Mouse (Mus musculus) left cerebral cortex, postnatal 10 days (tissue): ENCODE measurements around the gene Sugp1. TPM values are rescaled to one million over a fixed set of nuclear protein-coding genes. Genes with fewer than 3 reads are reported as not detected.

Experiments used
- DNase-seq, 2 experiments: peaks; one replicate each; pipeline ENCODE4 v3.0.0; 2021 to 2022; ENCODE audit warnings: low spot score in 2 of 2, mixed read lengths in 1 of 2; ENCODE audit errors: extremely low spot score in 1 of 2
- intact Hi-C: fragments of 180-260 bp; cut with DNase I; formaldehyde crosslinking; loops from one replicate; pipeline ENCODE4 v1.15.1; 2025
- microRNA-seq: library from miRNA; unstranded; fragments of <30 nt; microRNA quantifications from one replicate; pipeline ENCODE4 v1.2.0, GENCODE M21; 2022
- total RNA-seq, 2 experiments: library from RNA; stranded (reverse); gene quantifications; 2 replicates each; pipeline ENCODE4 v1.2.3; 2021

The Sugp1 gene
- total RNA-seq, 2 experiments from 2014 or later = 51.6 to 56.7 TPM

- peak in 1 of 2 experiments; percentile 26 for DNase-seq
- intact Hi-C loops = loop anchor here (5.0 kb wide), 1 partner anchor 78 kb away; no protein-coding TSS in a partner anchor
These were observed 46.8 kb downstream of the Sugp1 start for GRCm38 (mm10) chr8:70089296-70089960.

GRCm38 (mm10) chr8:70092786-70093185, 50.2 kb downstream of the Sugp1 start:
- no peak for DNase-seq
- intact Hi-C loops = no loop called here

GRCm38 (mm10) chr8:70099276-70099675, 56.7 kb downstream of the Sugp1 start:
- intact Hi-C loops = no loop called here

GRCm38 (mm10) chr8:70100241-70100640, 57.6 kb downstream of the Sugp1 start:
- peak in 1 of 2 experiments; percentile 28 for DNase-seq
- intact Hi-C loops = no loop called here

More at GRCm38 (mm10) chr8:70099276-70099675, 56.7 kb downstream of the Sugp1 start:
- peak in 1 of 2 experiments; percentile 28 for DNase-seq

- intact Hi-C loops = no loop called here
- peak in 1 of 2 experiments; percentile 52 for DNase-seq
These were observed 61.9 kb downstream of the Sugp1 start for GRCm38 (mm10) chr8:70104506-70104905.

- intact Hi-C loops = no loop called here
- DNase-seq = no peak
These were observed 62.3 kb downstream of the Sugp1 start for GRCm38 (mm10) chr8:70104922-70105321.

GRCm38 (mm10) chr8:70110451-70110850, 67.8 kb downstream of the Sugp1 start:
- intact Hi-C loops = no loop called here
- no peak for DNase-seq

GRCm38 (mm10) chr8:70111192-70111795, 68.7 kb downstream of the Sugp1 start:
- DNase-seq = no peak
- intact Hi-C loops = no loop called here

GRCm38 (mm10) chr8:70112401-70113016, 69.9 kb downstream of the Sugp1 start:
- intact Hi-C loops = no loop called here
- DNase-seq = peak in 1 of 2 experiments; percentile 32

GRCm38 (mm10) chr8:70114488-70114887, 71.9 kb downstream of the Sugp1 start:
- intact Hi-C loops = no loop called here
- no peak for DNase-seq

- intact Hi-C loops = no loop called here
- DNase-seq = no peak
These were observed 72.3 kb downstream of the Sugp1 start for GRCm38 (mm10) chr8:70114892-70115291.

- no peak for DNase-seq
- intact Hi-C loops = no loop called here
These were observed 75.0 kb downstream of the Sugp1 start for GRCm38 (mm10) chr8:70117611-70118010.

- intact Hi-C loops = no loop called here
These were observed 76.4 kb downstream of the Sugp1 start for GRCm38 (mm10) chr8:70118726-70119700.

GRCm38 (mm10) chr8:70120667-70121066, 78.1 kb downstream of the Sugp1 start, which contains the start of gene Ncan:
Gene Ncan (minus strand): TSS chr8:70120873.
- DNase-seq = peak; percentile 92
- intact Hi-C loops = no loop called here

More at GRCm38 (mm10) chr8:70118726-70119700, 76.4 kb downstream of the Sugp1 start:
- peak; percentile 73 to 81 for DNase-seq

Small RNA genes within 50 kb of the gene (microRNA-seq; reads per million reads assigned to microRNA genes)
- gene Mir7066 = 19.5 reads per million, percentile 39 among the genes with 10 or more reads in this experiment

Other genes starting within 250 kb of the Sugp1 start
- gene Gmip, start 234.1 kb upstream of the Sugp1 start, total RNA-seq = 10 to 100 TPM; 30.6 to 31.6 TPM
- 1 to 10 TPM; 1.9 to 2.2 TPM for gene Lpar2, start 220.4 kb upstream of the Sugp1 start, total RNA-seq
- 10 to 100 TPM; 20.6 to 25.4 TPM for gene Pbx4, start 210.3 kb upstream of the Sugp1 start, total RNA-seq
- 1 to 10 TPM; 2.5 to 2.6 TPM for gene Cilp2, start 155.1 kb upstream of the Sugp1 start, total RNA-seq
- gene Tssk6, start 140.6 kb upstream of the Sugp1 start, total RNA-seq = under 1 TPM; 0.26 to 0.53 TPM
- 100 to 1,000 TPM; 111 to 119 TPM for gene Ndufa13, start 140.3 kb upstream of the Sugp1 start, total RNA-seq
- gene Yjefn3, start 140.1 kb upstream of the Sugp1 start, total RNA-seq = 10 to 100 TPM; 16.9 to 17.5 TPM
- gene Gatad2a, start 46.4 kb upstream of the Sugp1 start, total RNA-seq = 10 to 100 TPM; 24.8 to 30.0 TPM
- gene Mau2, start 79 bp upstream of the Sugp1 start, total RNA-seq = 10 to 100 TPM; 81.6 to 82.9 TPM
- gene Tm6sf2, start 30.1 kb downstream of the Sugp1 start, total RNA-seq = 1 to 10 TPM; 1.4 TPM
- 1 to 10 TPM; 3.0 to 6.5 TPM for gene Hapln4, start 40.6 kb downstream of the Sugp1 start, total RNA-seq
- 100 to 1,000 TPM; 392 to 416 TPM for gene Ncan, start 78.1 kb downstream of the Sugp1 start, total RNA-seq
- 10 to 100 TPM; 32.7 to 33.6 TPM for gene Nr2c2ap, start 88.5 kb downstream of the Sugp1 start, total RNA-seq
- 10 to 100 TPM in 1 of 2 experiments, 1 to 10 TPM in 1; 8.3 to 10.9 TPM for gene Rfxank, start 96.3 kb downstream of the Sugp1 start, total RNA-seq
- 10 to 100 TPM; 40.7 to 42.3 TPM for gene Borcs8, start 96.7 kb downstream of the Sugp1 start, total RNA-seq
- gene Mef2b, start 96.9 kb downstream of the Sugp1 start, total RNA-seq = under 1 TPM in 1 of 2 experiments, not detected in 1; 0.59 TPM
- 10 to 100 TPM; 49.0 to 55.7 TPM for gene Tmem161a, start 129.5 kb downstream of the Sugp1 start, total RNA-seq
- 10 to 100 TPM; 26.1 to 26.6 TPM for gene Slc25a42, start 169.5 kb downstream of the Sugp1 start, total RNA-seq
- gene Sugp2, start 191.4 kb downstream of the Sugp1 start, total RNA-seq = 100 to 1,000 TPM; 134 to 140 TPM
- 10 to 100 TPM; 84.6 to 85.4 TPM for gene Armc6, start 191.7 kb downstream of the Sugp1 start, total RNA-seq
- gene Homer3, start 240.0 kb downstream of the Sugp1 start, total RNA-seq = 1 to 10 TPM; 7.9 to 9.4 TPM